Comparison of ENCODE assay signal across 20 mouse cellular contexts in genomic region chr16:43493596-43494385, GRCm38 (mm10).
"Had no signal": no experiment of that assay in that cellular context is flagged by ENCODE, and none has a peak within 500 bp of the region (broad histone marks: within the 10 kb centered on the region; RNA-seq: fewer than 3 reads in every experiment).

No protein-coding gene starts in this region.

- H3K4me3 ChIP-seq: liver, embryonic 13.5 days; liver, embryonic 15.5 days; lung, embryonic 15.5 days; megakaryocyte, embryonic 14.5 days; midbrain, embryonic 12.5 days; midbrain, embryonic 15.5 days; neural tube, embryonic 12.5 days had no signal

- ATAC-seq: liver, postnatal 0 days; lung, postnatal 0 days; midbrain, embryonic 15.5 days had no signal

- H3K27me3 ChIP-seq: liver, embryonic 13.5 days; liver, embryonic 15.5 days; lung, embryonic 15.5 days; megakaryocyte, embryonic 14.5 days; midbrain, embryonic 12.5 days; midbrain, embryonic 15.5 days; neural tube, embryonic 12.5 days had no signal

- H3K9ac ChIP-seq: liver, embryonic 13.5 days; liver, embryonic 15.5 days; liver, postnatal 0 days; lung, embryonic 15.5 days; midbrain, embryonic 12.5 days; midbrain, embryonic 15.5 days; neural tube, embryonic 12.5 days had no signal

- H3K4me1 ChIP-seq: liver, embryonic 13.5 days; liver, embryonic 15.5 days; lung, embryonic 15.5 days; megakaryocyte, embryonic 14.5 days; midbrain, embryonic 15.5 days; neural tube, embryonic 12.5 days had no signal

- H3K27ac ChIP-seq: liver, embryonic 13.5 days; liver, embryonic 15.5 days; lung, embryonic 15.5 days; macrophage; midbrain, embryonic 12.5 days; midbrain, embryonic 15.5 days; neural tube, embryonic 12.5 days had no signal

- DNase-seq: liver, embryonic 13.5 days; liver, postnatal 0 days; lung, adult 2 months; lung, postnatal 14 days; lung, postnatal 36 days; right cerebral cortex, adult 18-20 months; right cerebral cortex, postnatal 25 days; right cerebral cortex, postnatal 4 days; spleen, adult 18-20 months; thymus, adult 18-20 months; thymus, postnatal 14 days; thymus, postnatal 36 days had no signal

- H3K4me2 ChIP-seq: liver, embryonic 13.5 days; liver, embryonic 15.5 days; lung, embryonic 15.5 days; midbrain, embryonic 12.5 days; midbrain, embryonic 15.5 days; neural tube, embryonic 12.5 days had no signal

- H3K36me3 ChIP-seq: liver, embryonic 13.5 days; liver, embryonic 15.5 days; lung, embryonic 15.5 days; midbrain, embryonic 12.5 days; midbrain, embryonic 15.5 days; neural tube, embryonic 12.5 days had no signal

- H3K9me3 ChIP-seq: liver, embryonic 13.5 days; liver, embryonic 15.5 days; lung, embryonic 15.5 days; megakaryocyte, embryonic 14.5 days; midbrain, embryonic 12.5 days; midbrain, embryonic 15.5 days; neural tube, embryonic 12.5 days had no signal
